Mouse (Mus musculus): ENCODE results near the gene Shroom2. TPM values are rescaled to one million over a fixed set of nuclear protein-coding genes. Genes with fewer than 3 reads are reported as not detected.

Gene Shroom2
- polyA plus RNA-seq, 1 experiment from 2014 or later = 7.6 TPM

DNA sequence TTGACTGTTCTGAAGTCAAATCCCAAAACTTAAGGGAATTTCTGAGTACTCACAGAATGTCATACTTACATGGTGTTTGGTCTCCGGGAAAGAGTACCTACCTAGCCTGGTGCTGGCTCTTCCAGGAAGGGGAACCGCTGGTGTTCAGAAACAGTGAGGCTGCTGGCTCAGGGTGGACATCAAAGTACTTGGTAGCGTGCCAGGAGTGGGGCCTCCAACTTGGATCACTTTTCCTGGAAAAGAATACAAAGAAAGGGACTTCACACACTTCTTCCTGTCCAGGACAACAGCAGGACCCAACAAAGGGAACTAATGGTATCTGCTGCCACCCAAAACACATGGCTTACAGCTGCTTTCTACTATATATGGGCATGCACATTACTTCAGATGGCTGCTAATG lies 95.8 kb downstream of the Shroom2 start:
- H3K4me3 ChIP-seq (ENCODE audit: low read length) = no peak overlapping the region
- WGBS = 81% methylated on average over 3 of the region's 3 CpGs
- H3K36me3 ChIP-seq (ENCODE audit: control insufficient read depth, insufficient read depth, low read length) = no peaks in the 10 kb centered on the region
- H3K27ac ChIP-seq (ENCODE audit: low read depth, low read length) = no peak overlapping the region
- no peak overlapping the region for H3K9ac ChIP-seq (ENCODE audit: low read depth, low read length)
- no peak overlapping the region for H3K4me2 ChIP-seq (replicated peaks; ENCODE audit: low read depth, low read length)
- H3K27me3 ChIP-seq (ENCODE audit: control insufficient read depth, insufficient read depth, low read length) = no peaks in the 10 kb centered on the region
- no peak for ATAC-seq (ENCODE audit: low FRiP score, low TSS enrichment)
- H3K4me1 ChIP-seq (ENCODE audit: control insufficient read depth, insufficient read depth, low read length) = no peaks in the 10 kb centered on the region
- H3K9me3 ChIP-seq (ENCODE audit: control insufficient read depth, low read length) = no peaks in the 10 kb centered on the region

DNA sequence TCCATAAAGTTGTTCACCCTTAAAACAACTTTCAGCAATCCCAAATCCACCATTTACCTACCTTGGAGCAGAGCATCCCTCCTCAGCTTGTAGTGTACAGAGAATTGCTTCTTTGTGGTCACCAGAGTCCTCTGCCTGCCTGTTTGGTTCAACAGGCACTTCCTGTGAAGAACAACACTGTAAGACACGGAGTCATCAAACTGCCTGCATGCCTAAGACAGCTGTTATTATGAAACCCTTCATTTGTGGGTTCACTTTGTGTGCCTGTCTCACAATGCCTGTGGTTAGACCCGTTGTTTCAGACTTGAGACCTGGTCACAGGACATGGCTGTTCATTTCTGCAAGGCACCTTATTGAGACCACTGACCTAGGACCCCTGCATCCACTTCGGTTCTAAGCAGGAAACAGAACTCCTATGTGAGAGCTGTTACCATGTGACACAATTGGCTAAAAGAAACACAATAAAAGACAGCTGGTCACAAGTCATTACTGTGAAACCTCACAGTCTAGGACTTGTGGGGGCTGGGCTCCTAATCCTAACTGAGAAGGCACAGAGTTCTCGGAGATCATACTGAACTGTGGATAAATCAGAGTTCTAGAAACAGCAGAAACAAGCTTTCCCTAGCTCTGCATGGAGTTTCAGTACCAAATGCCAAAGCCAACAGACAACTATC lies 111.8 kb downstream of the Shroom2 start:
- Histone ChIP-seq H3K27me3 (ENCODE audit: control insufficient read depth, insufficient read depth, low read length) (no peaks in the 10 kb centered on the region; the same call in 1 of the 2 replicates), H3K27ac (ENCODE audit: low read depth, low read length) (no peak overlapping the region), H3K36me3 (ENCODE audit: control insufficient read depth, insufficient read depth, low read length) (no peaks in the 10 kb centered on the region; the same call in 1 of the 2 replicates), H3K4me2 (replicated peaks; ENCODE audit: low read depth, low read length) (no peak overlapping the region), H3K4me1 (ENCODE audit: control insufficient read depth, insufficient read depth, low read length) (no peaks in the 10 kb centered on the region), H3K4me3 (ENCODE audit: low read length) (no peak overlapping the region), H3K9ac (ENCODE audit: low read depth, low read length) (no peak overlapping the region), H3K9me3 (ENCODE audit: control insufficient read depth, low read length) (no peaks in the 10 kb centered on the region)
- no peak for ATAC-seq (ENCODE audit: low FRiP score, low TSS enrichment)
- 57% methylated on average over 4 of the region's 4 CpGs for WGBS

DNA sequence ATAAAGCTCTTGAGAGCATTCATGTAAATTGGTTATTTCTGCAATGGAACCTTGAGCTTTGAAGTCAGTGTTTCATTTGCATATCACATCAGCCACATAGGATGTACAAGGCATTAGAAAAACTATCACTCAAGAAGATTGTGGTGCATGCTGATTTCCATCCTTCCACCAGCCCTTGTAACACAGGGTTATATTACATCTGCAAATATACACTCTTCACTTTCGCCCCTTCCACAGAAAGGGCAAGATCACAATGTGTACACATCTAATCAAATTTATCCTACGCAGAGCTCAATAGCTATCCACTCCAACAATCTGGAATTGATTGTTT lies 112.7 kb downstream of the Shroom2 start:
- no peaks in the 10 kb centered on the region; the same call in 1 of the 2 replicates for H3K27me3 ChIP-seq (ENCODE audit: control insufficient read depth, insufficient read depth, low read length)
- no peak overlapping the region for H3K27ac ChIP-seq (ENCODE audit: low read depth, low read length)
- ATAC-seq (ENCODE audit: low FRiP score, low TSS enrichment) = no peak

DNA sequence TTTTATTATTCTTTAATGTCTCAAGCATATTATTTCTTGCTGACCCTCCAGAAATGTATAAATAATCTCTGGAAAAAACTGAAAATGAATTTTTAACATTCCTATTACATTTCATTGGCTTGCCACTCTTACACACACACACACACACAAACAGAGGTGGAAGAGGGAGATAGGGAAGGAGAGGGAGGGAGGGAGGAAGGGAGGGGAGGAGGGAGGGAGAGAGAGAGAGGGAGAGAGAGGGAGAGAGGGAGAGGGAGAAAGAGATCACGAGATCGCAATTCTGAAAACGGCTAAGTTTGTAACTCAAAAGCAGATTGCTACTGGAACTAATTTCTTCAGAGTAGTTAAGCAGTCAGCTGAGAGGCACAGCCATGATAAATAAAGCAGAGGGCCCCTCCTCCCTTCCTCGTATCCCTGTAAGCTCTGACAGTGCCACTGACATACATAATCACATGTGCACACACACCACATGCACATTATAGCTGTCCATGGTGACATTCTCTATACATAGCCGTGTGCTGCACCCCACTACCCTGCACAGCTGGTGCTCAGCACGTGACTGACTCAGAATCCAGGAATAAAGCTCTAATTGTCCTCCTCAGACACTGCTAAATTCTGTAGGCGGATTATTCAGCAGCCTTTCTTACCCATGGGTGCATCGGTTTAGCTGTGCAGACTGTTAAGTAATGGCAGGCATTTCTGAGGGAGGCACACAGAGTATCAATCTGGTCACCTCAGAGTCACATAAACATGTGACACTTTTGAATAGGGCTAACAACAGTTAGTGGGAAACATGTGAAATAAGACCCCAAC lies 113.3 kb downstream of the Shroom2 start:
- 59% methylated on average over 8 of the region's 8 CpGs for WGBS
- H3K36me3 ChIP-seq (ENCODE audit: control insufficient read depth, insufficient read depth, low read length) = no peaks in the 10 kb centered on the region; the same call in 1 of the 2 replicates
- H3K27me3 ChIP-seq (ENCODE audit: control insufficient read depth, insufficient read depth, low read length) = no peaks in the 10 kb centered on the region; the same call in 1 of the 2 replicates
- H3K4me1 ChIP-seq (ENCODE audit: control insufficient read depth, insufficient read depth, low read length) = no peaks in the 10 kb centered on the region
- ATAC-seq (ENCODE audit: low FRiP score, low TSS enrichment) = no peak
- no peak overlapping the region for H3K9ac ChIP-seq (ENCODE audit: low read depth, low read length)
- no peak overlapping the region for H3K4me2 ChIP-seq (replicated peaks; ENCODE audit: low read depth, low read length)
- H3K4me3 ChIP-seq (ENCODE audit: low read length) = no peak overlapping the region
- no peak overlapping the region for H3K27ac ChIP-seq (ENCODE audit: low read depth, low read length)
- no peaks in the 10 kb centered on the region for H3K9me3 ChIP-seq (ENCODE audit: control insufficient read depth, low read length)

More for the DNA sequence above, 112.7 kb downstream of the Shroom2 start:
- WGBS = 85% methylated on average over 2 of the region's 2 CpGs
- no peaks in the 10 kb centered on the region for H3K4me1 ChIP-seq (ENCODE audit: control insufficient read depth, insufficient read depth, low read length)
- H3K9ac ChIP-seq (ENCODE audit: low read depth, low read length) = no peak overlapping the region
- no peak overlapping the region for H3K4me3 ChIP-seq (ENCODE audit: low read length)
- no peaks in the 10 kb centered on the region; the same call in 1 of the 2 replicates for H3K36me3 ChIP-seq (ENCODE audit: control insufficient read depth, insufficient read depth, low read length)
- H3K4me2 ChIP-seq (replicated peaks; ENCODE audit: low read depth, low read length) = no peak overlapping the region
- H3K9me3 ChIP-seq (ENCODE audit: control insufficient read depth, low read length) = no peaks in the 10 kb centered on the region

GRCm38 (mm10) chrX:152652676-152653075 lies 116.6 kb downstream of the Shroom2 start:
- Histone ChIP-seq H3K27ac (ENCODE audit: low read depth, low read length) (no peak overlapping the region), H3K27me3 (ENCODE audit: control insufficient read depth, insufficient read depth, low read length) (no peaks in the 10 kb centered on the region; the same call in 1 of the 2 replicates), H3K9ac (ENCODE audit: low read depth, low read length) (no peak overlapping the region), H3K9me3 (ENCODE audit: control insufficient read depth, low read length) (no peaks in the 10 kb centered on the region), H3K4me3 (ENCODE audit: low read length) (no peak overlapping the region), H3K36me3 (ENCODE audit: control insufficient read depth, insufficient read depth, low read length) (no peaks in the 10 kb centered on the region), H3K4me1 (ENCODE audit: control insufficient read depth, insufficient read depth, low read length) (no peaks in the 10 kb centered on the region), H3K4me2 (replicated peaks; ENCODE audit: low read depth, low read length) (no peak overlapping the region)
- WGBS = 65% methylated on average over 2 of the region's 2 CpGs
- no peak for ATAC-seq (ENCODE audit: low FRiP score, low TSS enrichment)

GRCm38 (mm10) chrX:152644827-152645226 lies 124.4 kb downstream of the Shroom2 start:
- H3K9ac ChIP-seq (ENCODE audit: low read depth, low read length) = no peak overlapping the region
- WGBS = 47% methylated on average over 4 of the region's 4 CpGs

DNA sequence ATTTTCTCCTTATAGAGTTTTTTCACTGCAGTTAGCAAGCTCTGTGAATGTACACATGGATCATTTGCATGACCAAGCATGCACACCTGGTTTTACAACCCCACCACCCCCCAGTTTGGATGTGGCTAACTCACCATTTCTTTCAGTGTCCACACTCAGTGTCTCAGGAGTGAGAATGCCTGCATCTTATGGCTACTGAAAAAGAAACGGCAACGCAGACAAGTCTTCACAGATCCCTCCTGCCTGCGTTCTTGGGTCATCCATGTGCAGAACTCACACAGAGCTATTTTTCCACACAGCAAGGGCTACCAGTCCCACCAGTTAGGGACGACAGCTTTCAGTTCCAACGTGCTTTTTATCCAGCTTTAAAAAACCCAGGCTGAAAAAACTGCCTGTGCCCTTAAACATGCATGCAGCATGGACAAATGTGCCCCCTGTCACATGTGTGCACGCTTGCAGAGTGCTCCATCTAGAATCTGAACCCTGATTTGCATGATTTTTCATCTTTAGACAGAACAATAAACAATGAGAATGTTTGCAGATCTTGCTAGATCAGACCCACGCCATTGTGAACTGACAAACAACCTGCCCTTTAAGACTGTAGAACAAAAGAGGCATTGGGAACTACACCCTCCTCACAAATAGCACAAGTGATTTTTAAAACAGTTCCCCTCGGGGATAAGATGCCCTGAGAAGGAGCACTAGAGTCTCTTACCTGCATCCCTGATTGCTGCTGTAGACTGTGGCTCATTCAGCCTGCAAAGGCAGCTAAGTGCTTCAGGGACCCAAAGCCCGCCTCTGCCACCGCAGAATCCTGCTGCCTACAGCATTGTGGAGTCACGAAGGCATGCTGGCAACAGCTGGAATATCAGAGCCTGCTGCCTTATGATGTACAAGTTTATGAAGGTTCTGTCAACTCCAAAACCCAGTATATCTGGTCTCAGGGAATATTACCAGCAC lies 125.3 kb downstream of the Shroom2 start:
- 67% methylated on average over 11 of the region's 11 CpGs for WGBS
- Histone ChIP-seq H3K9ac (ENCODE audit: low read depth, low read length) (no peak overlapping the region), H3K27ac (ENCODE audit: low read depth, low read length) (no peak overlapping the region), H3K27me3 (ENCODE audit: control insufficient read depth, insufficient read depth, low read length) (no peaks in the 10 kb centered on the region), H3K4me1 (ENCODE audit: control insufficient read depth, insufficient read depth, low read length) (no peaks in the 10 kb centered on the region), H3K4me3 (ENCODE audit: low read length) (no peak overlapping the region), H3K36me3 (ENCODE audit: control insufficient read depth, insufficient read depth, low read length) (no peaks in the 10 kb centered on the region), H3K4me2 (replicated peaks; ENCODE audit: low read depth, low read length) (no peak overlapping the region), H3K9me3 (ENCODE audit: control insufficient read depth, low read length) (no peaks in the 10 kb centered on the region)
- ATAC-seq (ENCODE audit: low FRiP score, low TSS enrichment) = no peak

More at GRCm38 (mm10) chrX:152644827-152645226, 124.4 kb downstream of the Shroom2 start:
- no peaks in the 10 kb centered on the region for H3K27me3 ChIP-seq (ENCODE audit: control insufficient read depth, insufficient read depth, low read length)
- no peak overlapping the region for H3K27ac ChIP-seq (ENCODE audit: low read depth, low read length)
- H3K36me3 ChIP-seq (ENCODE audit: control insufficient read depth, insufficient read depth, low read length) = no peaks in the 10 kb centered on the region
- no peak for ATAC-seq (ENCODE audit: low FRiP score, low TSS enrichment)
- no peaks in the 10 kb centered on the region for H3K9me3 ChIP-seq (ENCODE audit: control insufficient read depth, low read length)
- H3K4me3 ChIP-seq (ENCODE audit: low read length) = no peak overlapping the region
- H3K4me2 ChIP-seq (replicated peaks; ENCODE audit: low read depth, low read length) = no peak overlapping the region
- no peaks in the 10 kb centered on the region for H3K4me1 ChIP-seq (ENCODE audit: control insufficient read depth, insufficient read depth, low read length)

GRCm38 (mm10) chrX:152643201-152643600 lies 126.1 kb downstream of the Shroom2 start:
- Histone ChIP-seq H3K27me3 (ENCODE audit: control insufficient read depth, insufficient read depth, low read length) (no peaks in the 10 kb centered on the region), H3K4me1 (ENCODE audit: control insufficient read depth, insufficient read depth, low read length) (no peaks in the 10 kb centered on the region)
- no peak for ATAC-seq (ENCODE audit: low FRiP score, low TSS enrichment)

More at GRCm38 (mm10) chrX:152643201-152643600, 126.1 kb downstream of the Shroom2 start:
- no peaks in the 10 kb centered on the region for H3K9me3 ChIP-seq (ENCODE audit: control insufficient read depth, low read length)
- no peak overlapping the region for H3K9ac ChIP-seq (ENCODE audit: low read depth, low read length)
- H3K36me3 ChIP-seq (ENCODE audit: control insufficient read depth, insufficient read depth, low read length) = no peaks in the 10 kb centered on the region
- no peak overlapping the region for H3K27ac ChIP-seq (ENCODE audit: low read depth, low read length)
- no peak overlapping the region for H3K4me2 ChIP-seq (replicated peaks; ENCODE audit: low read depth, low read length)
- H3K4me3 ChIP-seq (ENCODE audit: low read length) = no peak overlapping the region
